Mouse (Mus musculus) yolk sac, embryonic 10.5 days (tissue): ENCODE results near the gene Zbtb1.
A peak's percentile ranks its signal among the peaks of the same experiment; 100 is the strongest.

ENCODE experiments used
- DNase-seq: peaks from one replicate; pipeline ENCODE4 v3.0.0-alpha.2; 2017; ENCODE audit warnings: low spot score

Zbtb1 gene

GRCm38 (mm10) chr12:76369206-76369977, 674 bp upstream of the Zbtb1 start, which contains the start of gene Zbtb25:
Gene Zbtb25 (minus strand): TSS chr12:76369602.
- peak; percentile 85 for DNase-seq

- DNase-seq, result peak; percentile 88
These were observed 935 bp downstream of the Zbtb1 start for GRCm38 (mm10) chr12:76370831-76371571.

GRCm38 (mm10) chr12:76372046-76372445, 2.0 kb downstream of the Zbtb1 start:
- DNase-seq, result no peak

GRCm38 (mm10) chr12:76372881-76373818, 3.1 kb downstream of the Zbtb1 start:
- DNase-seq, result no peak

GRCm38 (mm10) chr12:76373991-76374390, 3.9 kb downstream of the Zbtb1 start:
- no peak for DNase-seq

GRCm38 (mm10) chr12:76374911-76375310, 4.8 kb downstream of the Zbtb1 start:
- no peak for DNase-seq

GRCm38 (mm10) chr12:76375506-76375905, 5.4 kb downstream of the Zbtb1 start:
- DNase-seq, result no peak

- no peak for DNase-seq
These were observed 6.6 kb downstream of the Zbtb1 start for GRCm38 (mm10) chr12:76376649-76377048.

GRCm38 (mm10) chr12:76377059-76377458, 7.0 kb downstream of the Zbtb1 start:
- DNase-seq, result no peak

- no peak for DNase-seq
These were observed 7.7 kb downstream of the Zbtb1 start for GRCm38 (mm10) chr12:76377726-76378125.

GRCm38 (mm10) chr12:76378556-76378955, 8.5 kb downstream of the Zbtb1 start:
- no peak for DNase-seq

GRCm38 (mm10) chr12:76380151-76380550, 10.1 kb downstream of the Zbtb1 start:
- DNase-seq, result peak; percentile 53

GRCm38 (mm10) chr12:76385342-76385741, 15.3 kb downstream of the Zbtb1 start:
- no peak for DNase-seq

GRCm38 (mm10) chr12:76388794-76389193, 18.7 kb downstream of the Zbtb1 start:
- no peak for DNase-seq

- DNase-seq, result no peak
These were observed 21.7 kb downstream of the Zbtb1 start for GRCm38 (mm10) chr12:76391595-76392271.

- no peak for DNase-seq
These were observed 22.9 kb downstream of the Zbtb1 start for GRCm38 (mm10) chr12:76392979-76393378.

- no peak for DNase-seq
These were observed 27.2 kb downstream of the Zbtb1 start for GRCm38 (mm10) chr12:76397281-76397680.

GRCm38 (mm10) chr12:76401674-76402073, 31.6 kb downstream of the Zbtb1 start:
- DNase-seq, result no peak

GRCm38 (mm10) chr12:76402991-76403885, 33.2 kb downstream of the Zbtb1 start:
- peak; percentile 94 for DNase-seq

GRCm38 (mm10) chr12:76403886-76404537, 33.9 kb downstream of the Zbtb1 start, which contains the start of gene Hspa2:
Gene Hspa2 (plus strand): TSS chr12:76404176.
- DNase-seq, result peak; percentile 99
